Mouse (Mus musculus) lung, postnatal 0 days (tissue): ENCODE results near the gene Capn5.

Experiments
- CTCF ChIP-seq: IDR thresholded peaks from 2 replicates; pipeline ENCODE4 v1.5.1; 2016; ENCODE audit warnings: antibody characterized with exemption, mild to moderate bottlenecking
- EP300 ChIP-seq: IDR thresholded peaks from 2 replicates; pipeline ENCODE4 v1.6.1; 2016; ENCODE audit warnings: antibody characterized with exemption, mild to moderate bottlenecking, control low read depth

DNA sequence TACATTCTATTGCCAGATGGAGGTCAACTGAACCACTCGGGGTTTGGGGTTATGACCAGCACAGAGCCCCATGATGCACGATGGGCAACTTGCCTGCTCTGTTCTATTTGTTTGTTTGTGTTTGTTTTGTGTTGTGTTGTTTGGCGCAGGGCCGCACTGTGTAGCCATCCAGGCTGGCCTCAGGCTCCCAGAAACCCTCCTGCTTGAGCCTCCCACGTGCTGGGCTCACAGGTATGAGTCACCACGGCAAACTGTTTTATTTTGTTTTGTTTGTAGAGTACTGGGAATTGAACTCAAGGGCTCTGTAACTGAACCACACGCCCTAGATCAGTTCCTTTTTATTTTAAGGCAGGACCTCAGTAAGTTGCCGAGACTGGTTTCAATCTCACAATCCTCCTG is 31.6 kb downstream of the Capn5 start:
- TF ChIP-seq CTCF, result no peak
- TF ChIP-seq EP300, result no peak
